Mouse (Mus musculus): ENCODE measurements around the gene Man1c1.

Man1c1 gene

DNA sequence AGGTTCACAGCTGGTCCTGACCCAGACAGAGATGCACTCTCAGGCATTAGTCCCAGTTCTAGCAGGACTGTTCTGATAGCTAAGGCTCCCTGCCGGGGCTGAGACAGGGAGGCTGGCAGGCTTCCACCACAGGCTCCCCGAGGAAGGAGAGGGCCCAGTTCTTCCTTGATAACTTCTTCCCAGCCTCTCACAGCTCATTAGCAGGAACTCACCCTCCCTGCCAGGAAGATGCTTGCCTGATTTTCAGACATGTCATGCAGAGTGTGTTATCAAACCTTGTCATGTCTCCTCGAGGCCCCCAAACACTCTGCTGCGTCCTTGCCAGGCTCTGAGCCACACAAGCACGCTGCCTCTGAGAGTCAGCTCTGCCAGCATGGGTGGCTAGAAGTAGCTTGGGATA lies 98.0 kb downstream of the Man1c1 start:
- peak in 1 of 2 experiments; percentile 51 for DNase-seq (ENCODE audit: low spot score in 2 of 2)

GRCm38 (mm10) chr4:134604472-134604871 lies 99.6 kb downstream of the Man1c1 start:
- no peak for DNase-seq (ENCODE audit: low spot score in 2 of 2)

GRCm38 (mm10) chr4:134603553-134603952 lies 100.5 kb downstream of the Man1c1 start:
- DNase-seq (ENCODE audit: low spot score in 2 of 2): no peak

DNA sequence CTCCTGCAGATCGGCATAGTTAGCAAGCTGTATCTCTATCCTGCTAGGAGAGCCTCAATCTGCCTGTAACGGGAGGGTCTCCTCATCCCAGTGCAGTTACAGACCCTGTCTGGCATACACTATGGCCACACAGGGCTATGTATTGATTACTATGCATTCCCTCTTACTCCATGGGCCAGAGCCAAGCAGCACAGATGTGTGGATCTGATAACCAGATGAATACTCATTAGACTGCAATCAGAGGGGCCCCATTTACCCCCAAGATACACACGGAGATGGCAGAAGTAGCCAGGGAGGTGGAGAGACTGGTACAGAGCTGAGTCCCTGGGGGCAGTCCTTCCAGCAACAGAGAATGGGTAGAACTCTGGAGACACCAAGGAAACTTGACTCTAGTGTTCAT lies 101.5 kb downstream of the Man1c1 start:
- DNase-seq (ENCODE audit: low spot score in 2 of 2): no peak

DNA sequence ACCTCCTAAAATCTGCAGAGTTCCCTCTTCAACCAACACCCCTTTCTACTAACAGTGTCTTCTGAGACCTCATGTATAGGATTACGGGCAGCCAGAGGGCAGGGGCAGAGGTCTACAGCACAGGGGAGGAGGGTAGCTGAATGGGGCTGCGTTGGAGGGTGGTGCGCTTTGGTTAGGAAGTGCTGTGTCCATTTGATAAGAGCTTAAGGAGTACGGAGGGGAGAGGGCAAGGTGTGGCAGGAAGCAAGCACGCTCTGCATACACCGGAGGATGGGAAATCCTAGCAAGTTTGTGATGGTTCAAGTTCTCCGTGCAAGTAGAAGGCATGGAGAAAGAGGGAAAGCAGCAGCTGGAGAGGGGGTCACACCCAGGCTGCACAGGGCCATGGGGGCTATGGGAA lies 102.1 kb downstream of the Man1c1 start:
- DNase-seq (ENCODE audit: low spot score in 2 of 2): no peak

- no peak for DNase-seq (ENCODE audit: low spot score in 2 of 2)
Measured at GRCm38 (mm10) chr4:134601404-134601803, 102.7 kb downstream of the Man1c1 start.

- DNase-seq (ENCODE audit: low spot score in 2 of 2): no peak
Measured at GRCm38 (mm10) chr4:134600777-134601176, 103.3 kb downstream of the Man1c1 start.

DNA sequence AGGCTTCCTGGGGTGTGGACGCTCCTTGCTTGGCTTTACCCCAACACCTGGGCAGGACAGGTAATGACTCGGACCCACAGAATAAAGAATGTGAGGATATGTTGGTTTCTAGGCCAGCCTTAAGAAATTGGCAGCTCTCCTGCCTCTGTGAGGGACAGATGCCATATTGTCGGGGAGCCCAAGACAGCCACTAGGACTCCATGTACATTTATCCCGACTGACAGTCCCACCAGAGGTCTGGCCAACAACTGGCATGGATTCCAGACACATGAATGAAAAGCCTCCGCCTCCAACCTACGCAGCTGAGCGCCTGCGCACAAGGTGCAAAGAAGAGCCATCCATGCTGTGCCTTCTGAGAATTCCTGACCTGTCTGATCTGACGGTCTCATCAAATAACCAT lies 104.0 kb downstream of the Man1c1 start:
- no peak for DNase-seq (ENCODE audit: low spot score in 2 of 2)

DNA sequence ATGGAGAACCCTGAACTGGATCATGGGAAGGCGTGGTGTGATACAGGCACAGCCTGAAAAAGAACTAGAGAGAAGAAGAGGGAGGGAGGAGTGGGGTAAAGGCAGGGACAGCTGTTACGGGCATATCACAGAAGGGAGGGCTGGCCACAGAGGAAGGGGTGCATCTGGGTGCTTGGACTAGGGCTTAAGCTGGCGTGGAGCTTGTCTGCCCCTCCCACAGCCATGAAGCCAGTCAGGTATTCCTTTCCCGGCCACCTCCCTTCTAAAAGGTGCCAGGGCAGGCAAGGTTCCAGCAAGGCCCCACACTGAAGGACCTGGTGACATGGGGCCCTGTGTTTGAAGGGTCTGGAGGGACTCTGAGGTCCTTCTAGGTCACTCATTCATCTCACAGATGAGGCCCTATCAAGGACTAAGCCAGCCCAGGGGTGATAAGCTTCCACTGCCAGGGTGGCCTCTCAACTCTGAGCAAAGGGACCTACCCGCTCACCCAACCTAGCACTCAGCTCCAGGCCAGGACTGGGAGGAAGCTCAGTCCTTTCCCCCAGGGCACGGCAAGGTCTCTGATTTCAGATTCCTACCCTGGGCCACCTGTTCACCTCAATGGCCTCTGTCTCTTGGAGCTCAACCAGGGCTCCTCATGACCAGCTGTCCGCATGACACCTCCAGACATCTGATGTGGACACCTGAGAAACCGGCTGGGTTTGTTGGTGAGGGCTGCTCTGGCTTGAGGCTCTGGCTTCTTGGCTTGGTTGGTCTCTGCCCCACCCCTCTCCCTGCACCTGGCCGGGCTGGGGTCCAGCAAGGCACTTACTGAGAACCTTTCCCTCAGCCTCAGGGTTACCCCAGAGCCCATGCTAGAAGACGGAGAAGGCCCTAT lies 107.0 kb downstream of the Man1c1 start:
- DNase-seq (ENCODE audit: low spot score in 2 of 2): no peak

GRCm38 (mm10) chr4:134594731-134595439 lies 109.2 kb downstream of the Man1c1 start:
- DNase-seq (ENCODE audit: low spot score in 2 of 2): no peak

DNA sequence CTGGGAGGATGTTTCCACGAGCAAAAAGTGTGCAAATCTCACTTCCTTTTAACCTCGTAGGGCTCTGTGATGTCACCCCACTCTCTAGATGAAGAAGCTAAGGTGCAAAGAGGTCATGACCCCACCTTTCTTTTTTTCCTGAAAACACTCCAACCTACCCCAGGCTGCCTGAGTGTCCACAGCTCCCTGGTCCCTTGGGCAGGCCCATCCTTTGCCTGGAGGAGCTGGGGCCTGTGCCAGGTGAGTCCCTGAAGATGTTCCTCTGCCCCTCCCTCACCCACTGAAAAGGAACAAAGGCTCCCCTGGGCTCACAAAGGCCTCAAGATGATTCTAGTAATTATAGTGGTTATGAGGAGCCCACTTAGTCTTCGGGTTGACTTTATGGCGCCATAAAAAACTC lies 111.6 kb downstream of the Man1c1 start:
- DNase-seq (ENCODE audit: low spot score in 2 of 2): no peak

GRCm38 (mm10) chr4:134591506-134592061 lies 112.5 kb downstream of the Man1c1 start:
- peak; percentile 54 to 72 for DNase-seq (ENCODE audit: low spot score in 2 of 2)

DNA sequence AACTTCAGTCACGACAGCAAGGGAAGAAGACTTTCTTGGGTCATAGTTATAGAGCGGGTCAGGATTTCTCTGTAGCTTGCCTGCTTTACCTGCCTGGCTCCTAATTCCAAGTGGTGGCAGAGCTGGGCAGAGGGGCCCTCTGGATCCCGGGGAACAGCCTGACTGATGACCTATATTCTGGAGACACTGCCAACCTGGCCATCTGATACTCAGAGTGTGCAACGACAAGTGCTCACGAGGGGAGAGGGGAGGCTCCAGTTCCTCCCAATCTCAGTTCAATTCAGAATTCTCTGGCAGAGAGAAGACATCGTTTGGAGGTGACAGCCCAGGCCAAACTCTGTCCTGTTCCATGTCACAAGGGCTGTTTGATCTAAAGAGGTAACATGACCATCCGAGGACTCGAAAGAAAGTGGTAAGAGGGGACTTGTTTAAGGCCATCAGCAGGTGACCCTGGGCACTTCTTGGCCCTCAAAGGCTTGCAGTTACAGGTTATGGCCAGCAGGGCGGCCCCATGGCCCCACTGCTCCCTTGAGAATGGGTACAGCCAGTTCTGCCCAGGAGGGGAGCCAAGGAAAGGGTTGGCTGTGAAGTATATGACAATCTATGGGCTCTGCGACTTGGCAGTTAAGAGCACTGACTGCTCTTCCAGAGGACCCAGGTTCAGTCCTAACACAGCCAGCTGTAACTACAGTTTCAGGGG lies 113.7 kb downstream of the Man1c1 start:
- no peak for DNase-seq (ENCODE audit: low spot score in 2 of 2)

DNA sequence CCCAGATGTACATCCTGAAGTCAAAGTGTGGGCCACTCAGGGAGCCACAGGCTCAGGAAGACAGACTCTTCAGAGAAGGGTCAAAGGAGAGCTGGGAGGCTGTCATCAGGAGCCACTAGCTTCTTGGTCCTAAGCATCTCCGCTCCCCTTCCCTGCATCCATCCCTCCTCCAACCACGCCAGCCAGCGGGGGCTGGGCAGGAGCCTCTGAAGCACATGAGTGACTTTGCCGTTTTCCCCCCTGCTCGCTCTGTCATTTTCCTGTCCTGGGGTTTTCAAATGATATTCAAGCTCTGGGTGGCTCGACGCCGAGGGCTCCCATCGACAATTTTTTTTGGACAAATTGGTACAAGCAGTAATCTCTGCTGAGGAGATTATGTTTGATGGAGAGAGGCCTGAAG lies 114.3 kb downstream of the Man1c1 start:
- no peak for DNase-seq (ENCODE audit: low spot score in 2 of 2)

GRCm38 (mm10) chr4:134588951-134589350 lies 115.1 kb downstream of the Man1c1 start:
- DNase-seq (ENCODE audit: low spot score in 2 of 2): no peak

DNA sequence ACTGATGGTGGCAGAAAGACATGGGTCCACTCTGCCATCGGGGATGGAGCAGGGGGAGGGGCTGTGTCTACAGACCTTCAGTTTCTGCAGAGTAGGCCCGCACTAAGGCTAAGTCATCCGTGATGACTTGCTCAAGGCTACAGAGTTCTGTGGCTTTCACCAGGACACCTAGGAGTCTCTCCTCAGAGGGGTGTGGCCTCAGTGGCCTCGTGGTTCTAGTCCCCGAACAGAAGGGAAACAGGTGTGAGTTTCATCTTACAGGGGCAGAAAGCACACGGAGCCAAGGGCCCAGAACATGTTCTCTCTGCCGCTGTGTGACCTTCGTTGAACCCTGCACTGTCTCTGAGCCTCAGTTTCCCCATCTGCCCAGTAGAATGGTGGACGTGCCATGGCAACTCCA lies 115.8 kb downstream of the Man1c1 start:
- DNase-seq (ENCODE audit: low spot score in 2 of 2): no peak

GRCm38 (mm10) chr4:134587636-134588197 lies 116.4 kb downstream of the Man1c1 start:
- DNase-seq (ENCODE audit: low spot score in 2 of 2): no peak

DNA sequence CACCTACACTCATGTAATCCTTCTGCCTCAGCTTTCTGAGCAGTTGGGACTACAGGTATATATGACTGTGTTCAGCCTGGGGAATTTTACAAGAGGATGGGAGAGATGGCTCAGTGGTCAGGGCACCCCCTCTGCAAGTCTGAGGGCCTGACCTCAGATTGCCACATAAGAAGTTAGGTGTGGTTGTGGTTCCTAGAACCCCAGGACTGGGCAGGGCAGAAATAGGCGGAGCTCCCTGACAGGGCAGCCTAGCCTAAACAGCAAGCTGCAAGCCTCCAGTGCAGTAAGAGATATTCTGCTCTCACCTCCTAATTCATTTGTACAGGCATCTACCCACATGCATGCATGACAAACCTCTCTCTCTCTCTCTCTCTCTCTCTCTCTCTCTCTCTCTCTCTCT lies 117.5 kb downstream of the Man1c1 start:
- no peak for DNase-seq (ENCODE audit: low spot score in 2 of 2)

DNA sequence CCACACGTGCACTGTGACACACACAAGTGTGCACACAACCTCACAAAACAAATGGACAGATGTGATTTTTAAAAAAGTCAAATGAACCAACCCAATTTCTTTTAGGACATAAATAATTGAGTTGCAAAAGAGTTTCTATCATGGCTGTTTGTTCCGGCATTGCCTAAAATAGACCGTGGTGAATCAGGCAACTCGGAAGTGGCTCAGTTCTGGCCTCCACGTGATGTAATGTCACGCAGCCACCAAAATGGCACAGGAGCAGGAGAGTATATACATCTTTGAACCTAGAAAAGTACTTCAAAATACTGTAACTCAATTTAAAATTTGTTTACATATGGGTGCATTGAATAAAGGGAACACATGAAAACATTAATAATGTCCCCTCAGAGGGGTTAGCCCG lies 118.0 kb downstream of the Man1c1 start:
- no peak for DNase-seq (ENCODE audit: low spot score in 2 of 2)

DNA sequence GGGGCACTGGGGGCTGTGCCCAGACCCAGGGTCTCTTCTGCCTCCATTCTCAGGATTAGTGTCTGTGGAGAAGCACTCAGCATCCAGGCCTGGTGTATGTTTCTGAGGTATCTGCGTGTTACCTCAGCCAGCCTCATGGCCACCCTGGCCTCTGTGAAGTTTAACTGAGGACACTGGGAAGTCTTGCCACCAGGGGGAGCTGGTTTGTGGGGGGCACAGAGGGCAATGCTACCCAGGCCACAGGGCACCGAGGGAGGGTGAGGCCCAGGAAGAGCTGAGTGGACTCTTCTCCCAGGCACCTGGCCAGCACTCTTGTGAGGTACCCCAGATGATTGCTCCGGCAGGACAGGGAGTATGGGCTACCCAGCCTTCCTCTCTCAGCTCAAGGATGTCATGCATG lies 120.6 kb downstream of the Man1c1 start:
- no peak for DNase-seq (ENCODE audit: low spot score in 2 of 2)

GRCm38 (mm10) chr4:134581365-134581764 lies 122.7 kb downstream of the Man1c1 start:
- DNase-seq (ENCODE audit: low spot score in 2 of 2): no peak

Measured in urinary bladder, postnatal 4 days (tissue).